Mouse (Mus musculus) neural tube, embryonic 15.5 days (tissue): ENCODE data around the gene Olfr550. TPM values are rescaled to one million over a fixed set of nuclear protein-coding genes. Genes with fewer than 3 reads are reported as not detected.

Source experiments
- ATAC-seq: fragments of 200-750 bp; cut with Nextera tagmentation; 2 replicates; pipeline ENCODE4 v1.8.0; 2017; ENCODE audit warnings: mild to moderate bottlenecking, moderate TSS enrichment, moderate library complexity; ENCODE audit not compliant: low FRiP score
- H3K27ac ChIP-seq: fragments of 300-500 bp; sonication (generic); replicated peaks from 2 replicates; pipeline ENCODE4 v1.5.1; 2015; ENCODE audit warnings: mild to moderate bottlenecking, inconsistent platforms
- H3K27me3 ChIP-seq: fragments of 300-500 bp; sonication (generic); replicated peaks from 2 replicates; pipeline ENCODE4 v1.6.1; 2015; ENCODE audit warnings: inconsistent platforms
- H3K36me3 ChIP-seq: fragments of 300-500 bp; sonication (generic); 2 replicates; pipeline ENCODE4 v1.6.1; 2015; ENCODE audit warnings: inconsistent platforms
- H3K4me1 ChIP-seq: fragments of 300-500 bp; sonication (generic); 2 replicates; pipeline ENCODE4 v1.6.1; 2015; ENCODE audit warnings: inconsistent platforms
- H3K4me2 ChIP-seq: fragments of 300-500 bp; sonication (generic); 2 replicates; pipeline ENCODE4 v1.6.1; 2015; ENCODE audit warnings: inconsistent platforms, mild to moderate bottlenecking, moderate library complexity
- H3K4me3 ChIP-seq: fragments of 300-500 bp; sonication (generic); replicated peaks from 2 replicates; pipeline ENCODE4 v1.5.1; 2015; ENCODE audit warnings: mild to moderate bottlenecking, inconsistent platforms
- H3K9ac ChIP-seq: fragments of 300-500 bp; sonication (generic); replicated peaks from 2 replicates; pipeline ENCODE4 v1.6.1; 2015; ENCODE audit warnings: mild to moderate bottlenecking, inconsistent platforms
- H3K9me3 ChIP-seq: fragments of 300-500 bp; sonication (generic); replicated peaks from 2 replicates; pipeline ENCODE4 v1.6.1; 2016; ENCODE audit warnings: inconsistent platforms
- WGBS: fragments of 180-500 bp; shearing (Covaris S2); methylation state at CpG from one replicate; pipeline ENCODE4 v1.1.7; 2015; ENCODE audit warnings: mixed read lengths; 5-methylcytosine and 5-hydroxymethylcytosine counted together
- polyA plus RNA-seq: library from polyadenylated mRNA; unstranded; fragments of >200 nt; fragmentation: Nextera tagmentation; extraction: Ambion mirVana; gene quantifications from 2 replicates; pipeline ENCODE4 v1.2.1, GENCODE M21; 2015

Gene Olfr550
- not detected in 2 replicates for polyA plus RNA-seq

GRCm38 (mm10) chr7:102571142-102571541, at the start of gene Olfr550:
Gene Olfr550, plus strand, starts transcription at chr7:102571442.
- WGBS, result 93% methylated on average over 8 of the region's 8 CpGs
- Histone ChIP-seq H3K27me3 (no peaks in the 10 kb centered on the region), H3K4me2 (no peak within 1 kb of the TSS), H3K4me1 (no peaks in the 10 kb centered on the region), H3K4me3 (no peak within 1 kb of the TSS), H3K9me3 (no peaks in the 10 kb centered on the region), H3K27ac (no peak within 1 kb of the TSS), H3K36me3 (no peaks in the 10 kb centered on the region), H3K9ac (no peak within 1 kb of the TSS)
- no peak for ATAC-seq

DNA sequence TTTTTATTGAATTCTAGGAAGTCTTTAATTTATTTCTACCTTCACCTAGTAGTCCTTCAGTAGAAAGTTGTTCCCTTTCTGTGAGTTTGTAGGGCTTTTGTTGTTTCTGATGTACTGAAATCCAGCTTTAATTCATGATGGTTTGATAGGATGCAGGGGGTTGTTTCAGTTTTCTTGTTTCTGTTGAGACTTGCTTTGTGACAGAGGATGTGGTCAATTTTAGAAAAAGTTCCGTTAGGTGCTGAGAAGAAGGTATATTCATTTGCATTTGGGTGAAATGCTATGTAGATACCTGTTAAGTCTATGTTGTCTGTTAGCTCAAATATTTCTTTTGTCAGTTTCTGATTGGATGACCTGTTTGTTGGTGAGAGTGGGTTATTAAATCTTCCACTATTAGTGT, 42.2 kb upstream of the Olfr550 start:
- Histone ChIP-seq H3K4me1 (no peaks in the 10 kb centered on the region), H3K27ac (no peak overlapping the region), H3K27me3 (no peaks in the 10 kb centered on the region), H3K36me3 (no peaks in the 10 kb centered on the region), H3K9me3 (no peaks in the 10 kb centered on the region), H3K4me3 (no peak overlapping the region), H3K9ac (no peak overlapping the region), H3K4me2 (no peak overlapping the region)
- WGBS, result 84% methylated on average over 1 of the region's 1 CpGs
- no peak for ATAC-seq

GRCm38 (mm10) chr7:102534449-102534848, 36.8 kb upstream of the Olfr550 start, which contains the start of gene Olfr547:
Gene Olfr547, plus strand, starts transcription at chr7:102534749.
- Histone ChIP-seq H3K27ac (no peak within 1 kb of the TSS), H3K9ac (no peak within 1 kb of the TSS), H3K4me2 (no peak within 1 kb of the TSS), H3K4me1 (no peaks in the 10 kb centered on the region), H3K36me3 (no peaks in the 10 kb centered on the region), H3K27me3 (no peaks in the 10 kb centered on the region), H3K9me3 (no peaks in the 10 kb centered on the region), H3K4me3 (no peak within 1 kb of the TSS)
- ATAC-seq, result no peak
- 85% methylated on average over 1 of the region's 1 CpGs for WGBS

DNA sequence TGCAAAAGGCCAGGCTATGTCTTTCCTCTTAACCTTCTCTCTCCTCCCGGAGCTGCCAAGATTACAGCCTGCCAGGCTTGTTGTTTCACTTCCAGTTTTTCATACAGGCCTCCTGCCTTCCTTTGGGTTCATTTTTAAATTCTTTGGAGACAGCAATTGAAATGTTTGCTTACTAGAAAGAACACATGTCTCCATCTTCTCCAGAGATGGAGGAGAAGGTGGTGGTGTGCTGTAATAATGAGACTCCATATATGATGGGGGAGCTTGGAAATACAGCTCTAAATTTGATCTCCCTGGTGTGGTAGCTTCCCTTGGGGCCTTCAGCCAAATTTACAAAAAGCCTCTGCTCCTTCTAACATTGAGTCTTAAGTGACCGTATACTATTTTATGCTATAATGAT, 30.6 kb upstream of the Olfr550 start, which contains the start of gene Olfr548-ps1:
Gene Olfr548-ps1 (plus strand): TSS at position 301 of the 400 bp plus-strand sequence.
- H3K27ac ChIP-seq, result no peak within 1 kb of the TSS
- no peaks in the 10 kb centered on the region for H3K9me3 ChIP-seq
- no peaks in the 10 kb centered on the region for H3K4me1 ChIP-seq
- no peak within 1 kb of the TSS for H3K4me3 ChIP-seq
- no peak for ATAC-seq
- H3K36me3 ChIP-seq, result no peaks in the 10 kb centered on the region
- H3K27me3 ChIP-seq, result no peaks in the 10 kb centered on the region
- no peak within 1 kb of the TSS for H3K4me2 ChIP-seq
- no peak within 1 kb of the TSS for H3K9ac ChIP-seq
- 88% methylated on average over 2 of the region's 2 CpGs for WGBS

GRCm38 (mm10) chr7:102541251-102541650, 30.0 kb upstream of the Olfr550 start:
- Histone ChIP-seq H3K4me1 (no peaks in the 10 kb centered on the region), H3K27ac (no peak overlapping the region), H3K9ac (no peak overlapping the region), H3K36me3 (no peaks in the 10 kb centered on the region), H3K9me3 (no peaks in the 10 kb centered on the region), H3K27me3 (no peaks in the 10 kb centered on the region), H3K4me2 (no peak overlapping the region), H3K4me3 (no peak overlapping the region)
- no peak for ATAC-seq
- WGBS, result 66% methylated on average over 3 of the region's 3 CpGs

DNA sequence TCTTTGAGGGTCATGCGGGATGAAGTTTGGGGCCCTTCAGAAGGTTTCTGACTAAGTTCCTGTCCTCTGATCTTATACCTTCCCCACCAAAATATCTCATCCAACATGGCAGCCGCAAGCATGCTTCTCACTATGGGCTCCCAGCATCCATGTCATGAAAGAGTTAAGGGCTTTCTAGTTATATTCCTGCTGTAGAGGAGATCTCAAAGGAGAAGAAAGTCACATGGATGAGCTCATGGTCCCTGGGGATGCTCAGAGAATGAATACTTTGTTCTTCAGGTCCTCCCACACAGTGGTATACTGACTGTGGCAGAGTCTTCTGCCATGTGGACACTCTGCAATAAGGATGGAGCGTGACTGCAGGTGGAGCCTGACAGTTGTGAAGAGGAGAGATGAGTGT, 21.7 kb upstream of the Olfr550 start, which contains the start of gene Olfr549:
Gene Olfr549 (plus strand): TSS at position 301 of the 400 bp plus-strand sequence.
- Histone ChIP-seq H3K36me3 (no peaks in the 10 kb centered on the region), H3K4me3 (no peak within 1 kb of the TSS), H3K27ac (no peak within 1 kb of the TSS), H3K4me1 (no peaks in the 10 kb centered on the region), H3K27me3 (no peaks in the 10 kb centered on the region), H3K4me2 (no peak within 1 kb of the TSS), H3K9ac (no peak within 1 kb of the TSS), H3K9me3 (no peaks in the 10 kb centered on the region)
- 96% methylated on average over 3 of the region's 3 CpGs for WGBS
- ATAC-seq, result no peak

GRCm38 (mm10) chr7:102553279-102553678, 18.0 kb upstream of the Olfr550 start:
- no peaks in the 10 kb centered on the region for H3K36me3 ChIP-seq
- WGBS, result 73% methylated on average over 3 of the region's 3 CpGs
- H3K9me3 ChIP-seq, result no peaks in the 10 kb centered on the region
- no peak overlapping the region for H3K27ac ChIP-seq
- ATAC-seq, result no peak
- no peak overlapping the region for H3K9ac ChIP-seq
- H3K27me3 ChIP-seq, result no peaks in the 10 kb centered on the region
- no peak overlapping the region for H3K4me3 ChIP-seq
- no peak overlapping the region for H3K4me2 ChIP-seq
- H3K4me1 ChIP-seq, result no peaks in the 10 kb centered on the region

DNA sequence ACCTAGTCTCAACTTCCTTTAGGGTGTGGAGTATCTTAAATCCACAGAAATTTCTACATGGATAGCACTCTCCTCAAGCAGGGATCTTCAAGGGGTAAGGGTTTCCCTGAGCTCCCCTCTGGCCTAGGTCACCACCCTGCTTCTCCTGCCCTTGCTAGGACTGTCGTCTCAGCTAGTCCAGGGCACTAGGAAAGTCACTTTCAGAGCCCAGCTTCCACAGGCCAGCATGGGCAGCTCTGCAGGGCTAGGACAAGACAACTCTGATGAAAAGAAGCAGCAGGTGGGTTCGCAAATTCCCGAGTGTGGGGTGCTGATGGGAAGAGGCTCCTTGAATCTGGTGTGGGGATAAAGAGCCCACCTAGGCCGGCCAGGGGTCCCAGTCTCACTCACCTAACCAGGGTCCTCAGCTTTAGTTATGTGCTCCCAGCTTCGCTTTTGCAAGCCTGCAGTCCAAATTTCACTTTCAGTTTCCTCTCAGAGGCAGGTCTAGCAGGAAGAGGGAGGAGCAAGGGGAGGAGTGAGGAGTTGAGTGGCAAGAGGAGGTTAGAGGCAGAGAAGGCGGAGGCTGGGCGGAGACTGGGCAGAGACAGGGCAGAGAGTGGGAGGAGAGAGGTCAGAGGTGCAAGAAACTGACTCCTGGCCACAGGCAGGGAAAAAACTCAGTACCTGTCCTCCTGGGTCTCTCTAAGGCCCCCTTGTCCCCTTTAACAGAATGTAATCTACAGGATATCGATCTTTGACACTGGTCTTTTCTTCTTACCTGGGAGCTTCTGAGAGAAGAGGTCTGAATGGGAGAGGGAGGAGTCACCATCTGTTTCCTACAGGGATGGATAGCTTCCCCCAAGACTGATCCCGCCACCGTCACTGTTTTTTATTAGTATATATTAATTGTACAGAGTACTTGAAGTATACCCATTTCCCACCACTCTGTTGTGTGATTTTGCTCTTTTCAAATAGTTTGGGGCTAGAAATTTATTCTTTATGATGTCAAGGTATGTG, 5.9 kb upstream of the Olfr550 start, which contains the start of gene Trim21:
Gene Trim21 (minus strand): TSS at position 488 of the 999 bp plus-strand sequence.
- peak; percentile 63; the same call in 1 of the 2 replicates for ATAC-seq
- H3K27ac ChIP-seq, result no peak within 1 kb of the TSS
- peak within 1 kb of the TSS; percentile 50 for H3K4me2 ChIP-seq
- H3K27me3 ChIP-seq, result no peaks in the 10 kb centered on the region
- no peaks in the 10 kb centered on the region for H3K4me1 ChIP-seq
- peak within 1 kb of the TSS; percentile 38 for H3K4me3 ChIP-seq
- no peaks in the 10 kb centered on the region for H3K9me3 ChIP-seq
- H3K9ac ChIP-seq, result no peak within 1 kb of the TSS; the same call in 1 of the 2 replicates
- 19% methylated on average over 10 of the region's 10 CpGs for WGBS
- H3K36me3 ChIP-seq, result no peaks in the 10 kb centered on the region

DNA sequence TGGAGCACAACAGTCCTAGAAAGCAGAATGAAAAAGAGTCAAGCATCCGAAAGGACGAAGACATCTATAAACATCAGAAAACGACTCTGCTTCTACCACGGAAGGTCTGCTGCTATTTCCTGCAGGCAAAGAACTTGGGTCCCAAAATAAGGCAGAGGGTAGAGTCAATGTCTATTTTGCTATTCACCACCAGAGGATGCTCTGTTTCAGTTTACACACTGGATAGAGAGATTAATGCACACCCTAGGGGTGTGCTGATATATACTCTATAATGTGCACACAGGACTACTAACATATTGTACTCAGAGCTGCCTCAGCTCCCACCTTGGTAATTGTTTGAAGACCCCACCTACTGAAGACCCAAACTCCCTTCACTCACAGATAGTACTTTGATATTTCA, 5.0 kb upstream of the Olfr550 start:
- Histone ChIP-seq H3K9me3 (no peaks in the 10 kb centered on the region), H3K4me2 (no peak overlapping the region), H3K4me1 (no peaks in the 10 kb centered on the region), H3K27ac (no peak overlapping the region), H3K4me3 (no peak overlapping the region), H3K36me3 (no peaks in the 10 kb centered on the region), H3K27me3 (no peaks in the 10 kb centered on the region), H3K9ac (no peak overlapping the region)
- WGBS, result 92% methylated on average over 4 of the region's 4 CpGs
- ATAC-seq, result no peak

GRCm38 (mm10) chr7:102573174-102573830, 2.1 kb downstream of the Olfr550 start:
- no peak overlapping the region for H3K4me2 ChIP-seq
- no peaks in the 10 kb centered on the region for H3K36me3 ChIP-seq
- no peak overlapping the region for H3K9ac ChIP-seq
- H3K27me3 ChIP-seq, result no peaks in the 10 kb centered on the region
- WGBS, result 59% methylated on average over 3 of the region's 3 CpGs
- H3K27ac ChIP-seq, result no peak overlapping the region
- no peaks in the 10 kb centered on the region for H3K4me1 ChIP-seq
- no peak for ATAC-seq
- H3K9me3 ChIP-seq, result no peaks in the 10 kb centered on the region
- no peak overlapping the region for H3K4me3 ChIP-seq

GRCm38 (mm10) chr7:102575998-102576397, 4.8 kb downstream of the Olfr550 start:
- Histone ChIP-seq H3K9ac (no peak overlapping the region), H3K4me1 (no peaks in the 10 kb centered on the region), H3K4me2 (no peak overlapping the region), H3K4me3 (no peak overlapping the region), H3K36me3 (no peaks in the 10 kb centered on the region), H3K27me3 (no peaks in the 10 kb centered on the region), H3K9me3 (no peaks in the 10 kb centered on the region), H3K27ac (no peak overlapping the region)
- WGBS, result 79% methylated on average over 6 of the region's 6 CpGs
- no peak for ATAC-seq
